Mouse (Mus musculus): Measurements from ENCODE around the gene Ptprt.

Ptprt gene

GRCm38 (mm10) chr2:162660941-162661386 lies at the start of gene Ptprt:
TSS of gene Ptprt (minus strand) at chr2:162661147.
- peak; percentile 34 for DNase-seq

GRCm38 (mm10) chr2:162710443-162710842 lies 49.5 kb upstream of the Ptprt start:
- DNase-seq: no peak

GRCm38 (mm10) chr2:162699691-162700090 lies 38.7 kb upstream of the Ptprt start:
- DNase-seq: no peak

GRCm38 (mm10) chr2:162699036-162699435 lies 38.1 kb upstream of the Ptprt start:
- no peak for DNase-seq

DNA sequence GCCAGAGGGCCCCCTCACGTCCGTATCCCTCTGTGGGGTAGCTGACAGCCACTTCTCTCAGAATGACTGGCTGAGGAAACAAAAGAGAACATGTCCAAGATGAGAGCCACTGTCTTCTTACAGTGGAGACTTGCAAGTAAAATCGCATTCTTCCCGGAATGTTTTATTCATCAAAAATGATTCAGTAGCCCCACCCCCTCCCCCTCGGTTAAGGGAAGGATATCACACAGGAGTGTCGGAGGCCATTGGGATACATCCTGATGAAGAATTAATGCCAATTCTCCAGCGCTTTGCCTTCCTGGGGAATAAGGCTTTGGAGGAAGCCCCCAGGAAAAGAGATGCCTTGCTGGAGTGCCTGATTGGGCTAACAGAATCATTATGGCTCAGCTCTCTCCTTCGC lies 37.1 kb upstream of the Ptprt start:
- DNase-seq: no peak

GRCm38 (mm10) chr2:162697151-162697550 lies 36.2 kb upstream of the Ptprt start:
- DNase-seq: no peak

DNA sequence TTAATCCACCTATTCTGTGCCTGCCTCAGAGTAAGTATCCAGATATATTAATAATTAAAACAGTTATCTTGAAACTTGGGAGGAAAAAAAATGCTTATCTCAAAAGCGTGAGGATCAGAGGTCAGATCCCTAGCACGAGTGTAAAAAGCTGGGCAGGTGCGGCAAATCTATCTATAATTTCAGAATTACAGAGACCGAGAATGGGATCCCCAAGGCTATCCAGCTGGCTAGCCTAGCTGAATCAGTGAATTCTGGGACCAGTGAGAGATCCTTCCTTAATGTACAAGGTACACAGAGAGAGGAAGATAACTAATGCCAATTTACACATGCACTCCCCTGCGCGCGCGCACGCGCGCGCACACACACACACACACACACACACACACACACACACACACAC lies 31.2 kb upstream of the Ptprt start:
- DNase-seq: no peak

DNA sequence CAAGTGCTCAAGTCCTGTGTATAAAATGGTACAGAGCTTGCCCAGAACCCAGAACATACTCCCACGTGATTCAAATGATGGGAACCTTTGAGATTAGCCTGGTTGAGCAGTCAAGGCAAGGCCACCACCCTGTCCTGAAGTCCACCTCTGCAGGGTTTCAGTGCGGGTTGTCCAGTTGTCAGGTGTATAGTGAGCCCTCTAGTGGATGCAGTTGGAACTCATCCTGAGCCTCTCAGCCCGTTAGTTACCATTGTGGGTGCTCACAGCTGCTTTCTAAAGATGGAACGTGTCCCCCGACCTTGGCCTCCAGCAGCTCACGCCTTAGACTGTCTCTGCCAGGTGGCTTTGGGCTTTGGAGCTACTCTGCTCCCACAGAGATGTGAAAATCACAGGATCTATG lies 21.7 kb upstream of the Ptprt start:
- peak; percentile 53 for DNase-seq

- DNase-seq: no peak
These were observed 1.6 kb upstream of the Ptprt start for GRCm38 (mm10) chr2:162662431-162662970.

DNA sequence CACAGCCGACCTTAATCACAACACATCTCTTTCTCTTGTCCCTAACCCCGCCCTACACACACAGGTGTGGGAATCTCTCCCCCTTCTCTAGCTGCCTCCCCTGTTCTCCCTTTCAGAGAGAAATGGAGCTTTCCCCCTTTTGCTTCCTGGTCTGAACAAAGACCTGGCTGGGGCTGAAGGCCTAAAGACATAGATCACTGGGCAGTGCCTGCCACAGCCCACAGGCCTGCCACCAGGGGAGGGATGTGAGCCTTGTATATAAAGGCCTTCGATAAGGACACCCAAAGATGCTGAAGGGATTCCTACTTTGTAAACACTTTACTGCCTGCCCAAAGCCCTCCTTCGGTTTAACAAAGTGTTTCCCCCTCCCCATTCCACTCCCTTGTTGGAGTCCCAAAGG lies 786 bp upstream of the Ptprt start:
- DNase-seq: no peak

DNA sequence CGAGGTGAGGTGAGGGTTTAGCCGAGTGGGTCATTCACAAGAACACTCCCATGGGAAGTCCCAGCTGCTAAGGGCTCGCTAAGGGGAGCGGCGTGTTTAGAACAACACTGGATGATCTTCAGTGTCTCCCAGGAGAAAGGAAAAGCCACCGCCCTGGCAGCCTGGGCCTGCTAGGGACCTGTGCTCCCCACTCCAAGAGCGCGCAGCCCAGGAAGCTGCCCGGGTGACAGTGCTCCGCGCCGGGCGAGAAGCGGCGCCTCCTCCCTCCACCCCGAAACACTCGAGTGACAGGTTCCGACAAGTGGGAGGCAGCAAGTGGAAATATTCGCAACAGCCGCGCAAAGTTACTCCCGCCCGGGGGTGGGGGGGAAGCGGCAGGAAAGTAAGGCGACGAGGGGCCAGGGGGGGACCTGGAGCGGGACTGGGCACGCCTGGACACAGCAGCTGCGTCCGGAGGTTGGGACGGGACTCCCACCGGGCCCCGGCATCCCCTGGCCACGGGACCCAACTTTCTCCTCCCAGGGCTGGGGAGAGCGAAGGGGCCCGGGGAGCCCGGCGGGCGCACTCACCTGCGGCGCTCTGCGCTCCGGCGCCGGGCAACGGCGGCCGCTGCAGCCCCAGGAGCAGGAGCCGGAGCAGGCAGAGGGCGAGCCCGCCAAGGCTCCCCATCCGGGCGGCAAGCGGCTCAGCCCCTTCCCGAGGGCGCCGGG lies 561 bp downstream of the Ptprt start:
- DNase-seq: no peak

DNA sequence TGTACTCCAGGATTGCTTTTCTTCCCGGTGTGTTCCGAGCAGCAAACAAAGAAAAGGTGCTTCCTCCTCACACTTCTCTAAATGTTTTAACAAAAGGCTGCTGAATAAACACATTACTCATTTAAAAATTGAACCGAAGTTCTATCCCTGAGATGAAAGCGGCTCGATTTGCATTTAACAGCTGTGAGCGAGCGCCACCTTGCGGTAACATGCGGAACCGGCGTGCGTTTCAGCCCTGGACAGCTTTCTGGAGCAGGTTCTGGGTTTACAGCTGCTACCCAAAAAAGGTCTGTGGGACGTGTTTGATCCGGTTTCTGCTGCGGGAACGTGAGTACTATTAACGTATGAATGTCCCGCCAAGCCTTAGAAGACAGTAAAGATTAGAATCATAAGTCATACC lies 1.9 kb downstream of the Ptprt start:
- peak; percentile 90 for DNase-seq

GRCm38 (mm10) chr2:162657541-162657940 lies 3.4 kb downstream of the Ptprt start:
- DNase-seq: no peak

DNA sequence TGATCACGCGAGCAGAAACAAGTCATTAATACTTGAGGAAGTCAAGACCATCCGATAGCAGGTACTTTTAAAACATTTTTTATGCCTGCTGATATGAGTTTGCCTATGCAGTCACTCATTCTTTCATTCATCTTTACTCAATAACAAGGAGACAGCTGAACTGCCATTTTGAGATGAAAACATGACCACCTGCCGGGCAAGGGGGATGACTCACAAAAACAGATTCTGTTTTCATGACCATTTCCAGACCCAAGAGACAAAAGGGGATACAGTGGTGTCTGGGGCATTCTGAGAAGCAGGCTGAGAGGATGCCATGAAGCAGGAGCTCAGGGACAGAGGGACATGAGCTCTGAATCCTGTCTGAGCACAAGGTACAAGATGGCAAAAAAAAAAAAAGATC lies 6.5 kb downstream of the Ptprt start:
- DNase-seq: no peak

GRCm38 (mm10) chr2:162638676-162639075 lies 22.3 kb downstream of the Ptprt start:
- DNase-seq: peak; percentile 85

DNA sequence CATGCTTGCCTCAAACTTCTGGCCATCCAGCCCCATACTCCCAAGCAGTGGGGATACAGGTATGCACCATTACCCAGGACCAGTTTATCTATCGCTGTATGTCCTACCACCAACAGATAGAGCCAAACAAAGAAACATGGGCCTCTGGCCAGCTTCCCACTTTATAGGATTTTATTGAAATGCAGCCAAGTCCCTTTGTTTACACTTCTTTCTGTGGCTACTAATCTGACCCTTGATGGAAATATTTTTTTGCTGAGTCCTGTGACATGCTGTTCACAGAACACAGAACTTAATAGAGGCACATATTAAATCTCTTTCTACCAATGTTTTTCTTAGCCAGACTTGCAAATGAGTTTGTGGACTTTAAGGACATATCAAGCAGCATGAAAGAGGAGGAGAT lies 23.4 kb downstream of the Ptprt start:
- no peak for DNase-seq

DNA sequence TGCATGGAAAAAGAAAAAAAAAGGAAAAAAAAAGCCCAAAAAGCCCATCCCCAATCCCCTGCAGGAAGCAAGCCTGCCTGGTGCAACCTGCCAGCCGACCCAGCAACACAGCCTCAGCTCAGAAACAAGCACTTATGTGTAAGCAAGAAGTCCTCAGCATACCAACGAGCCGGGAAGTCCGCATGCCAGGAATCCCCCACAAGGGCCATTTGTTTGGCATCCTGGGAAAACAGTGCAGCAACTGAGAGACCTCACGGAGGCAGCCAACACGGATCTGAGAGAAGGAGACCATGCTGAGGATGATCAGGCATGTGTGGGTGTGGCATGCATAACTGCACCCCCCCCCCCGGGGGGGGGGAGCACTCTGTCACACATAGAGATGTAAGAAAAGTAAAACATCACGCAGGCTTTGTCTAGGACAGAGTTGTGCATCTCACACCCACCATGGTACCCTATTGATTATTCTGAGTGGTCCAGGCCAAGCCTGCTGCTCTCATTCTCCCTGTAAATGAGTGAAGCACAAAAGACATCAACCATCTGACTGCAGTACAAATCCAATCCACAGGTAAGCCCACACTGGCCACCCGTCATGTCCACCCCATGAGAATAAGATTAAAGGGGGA lies 24.4 kb downstream of the Ptprt start:
- no peak for DNase-seq

DNA sequence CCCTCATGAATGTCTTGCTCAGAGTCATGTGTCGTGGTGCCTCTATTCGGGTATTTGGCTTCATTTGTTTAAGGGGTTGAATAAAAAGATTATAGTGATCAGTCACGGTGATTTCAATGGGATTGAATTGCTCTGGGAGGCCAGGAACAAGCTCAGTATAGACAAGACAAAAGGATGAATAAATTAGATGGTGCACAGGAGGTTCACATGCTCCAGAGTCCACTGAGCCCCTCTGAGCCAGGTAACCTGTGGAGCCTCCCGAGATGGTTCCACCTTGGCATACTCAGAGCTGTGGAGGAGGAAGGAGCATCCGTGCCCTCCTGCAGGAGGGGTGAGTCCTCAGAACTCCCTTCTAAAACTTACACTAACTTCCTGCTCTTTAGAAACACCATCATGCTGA lies 26.0 kb downstream of the Ptprt start:
- DNase-seq: no peak

GRCm38 (mm10) chr2:162626076-162626475 lies 34.9 kb downstream of the Ptprt start:
- no peak for DNase-seq

DNA sequence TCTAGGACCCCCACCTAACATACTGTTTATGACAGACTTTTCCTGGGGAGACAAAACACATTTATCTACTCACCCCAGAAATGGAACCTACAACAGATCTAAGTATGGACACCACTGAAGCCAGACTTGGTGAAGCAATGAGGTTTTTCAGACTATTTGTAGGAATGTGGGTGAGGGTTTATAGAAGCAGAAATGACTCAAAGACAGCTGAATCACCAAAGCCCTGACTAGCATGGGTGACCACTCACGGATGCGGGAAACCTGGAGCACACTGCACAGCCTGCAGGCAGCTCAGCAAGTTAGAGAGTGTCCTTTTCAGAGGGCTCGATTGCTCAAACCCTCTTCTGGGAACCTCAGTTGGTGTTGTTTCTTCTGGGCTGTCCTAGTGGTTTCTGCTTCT lies 36.2 kb downstream of the Ptprt start:
- DNase-seq: no peak

DNA sequence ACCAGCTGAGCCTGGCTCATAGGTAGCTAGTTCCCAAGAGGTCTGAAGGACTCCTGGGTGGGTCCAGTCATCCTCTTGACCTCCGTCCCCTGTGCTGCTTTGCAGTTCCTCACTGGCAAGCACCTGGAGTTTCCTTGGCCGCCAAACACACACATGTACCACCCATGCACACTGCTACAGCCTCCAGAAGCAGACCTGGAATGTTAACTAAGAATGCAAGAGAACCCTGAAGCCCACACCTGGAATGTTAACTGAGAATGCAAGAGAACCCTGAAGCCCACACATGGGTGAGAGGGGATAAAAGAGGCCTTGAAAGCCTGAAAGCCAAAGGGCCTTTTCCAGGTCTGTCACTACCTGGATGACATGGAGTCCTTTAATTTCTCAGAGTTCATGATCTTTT lies 46.7 kb downstream of the Ptprt start:
- no peak for DNase-seq

DNA sequence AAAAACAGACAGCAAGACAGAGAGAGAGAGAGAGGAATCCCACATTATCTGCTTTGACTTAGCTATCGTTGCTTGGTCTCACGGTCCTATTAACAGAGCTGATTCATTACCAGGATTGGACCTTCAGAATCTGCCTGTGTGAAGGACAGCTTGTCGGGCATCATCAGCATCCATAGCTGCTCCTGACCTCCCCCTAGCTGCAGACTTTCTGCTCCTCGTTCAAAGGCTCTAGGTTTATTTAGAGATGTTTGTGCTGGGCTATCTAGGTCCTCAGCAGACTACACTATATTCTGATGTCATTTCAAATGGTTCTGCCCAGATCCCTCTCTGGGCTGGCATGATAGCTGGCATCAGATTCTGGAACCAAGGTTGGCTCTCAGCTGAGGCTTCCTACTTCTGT lies 47.5 kb downstream of the Ptprt start:
- DNase-seq: no peak

- no peak for DNase-seq
These were observed 58.2 kb downstream of the Ptprt start for GRCm38 (mm10) chr2:162602721-162603120.

DNA sequence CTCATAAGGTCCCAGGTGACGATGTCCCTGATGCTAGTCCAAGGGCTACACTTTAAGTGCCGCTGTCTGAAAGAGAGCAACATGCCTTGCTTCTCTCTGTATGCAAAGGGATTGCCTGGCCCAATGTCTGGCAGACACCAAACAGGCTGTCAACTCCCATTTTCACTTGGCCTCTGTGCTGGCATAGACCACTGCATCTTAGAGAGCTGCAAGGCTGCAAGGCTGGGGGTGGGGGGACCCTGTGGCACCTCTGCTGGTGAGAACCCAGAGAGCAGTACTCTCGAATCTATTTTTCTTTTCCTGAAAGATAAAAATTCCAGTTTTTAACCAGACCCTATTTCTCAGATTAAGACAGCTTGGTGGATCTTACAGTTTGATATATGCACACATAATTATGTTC lies 69.6 kb downstream of the Ptprt start:
- DNase-seq: no peak

- no peak for DNase-seq
These were observed 79.3 kb downstream of the Ptprt start for GRCm38 (mm10) chr2:162581651-162582050.

All from cerebellum, adult 8-10 months (tissue).